Mouse (Mus musculus) thymus, adult 2 months (tissue): ENCODE results near the gene Dkkl1. TPM values are rescaled to one million over a fixed set of nuclear protein-coding genes. Genes with fewer than 3 reads are reported as not detected.
"Not testable (repeated sequence)": the region's sequence is repeated elsewhere in the genome, so short reads cannot be mapped to it uniquely, and the experiment has no call there.

Experiments used
- DNase-seq: peaks from one replicate; pipeline ENCODE4 v3.0.0; 2021
- H3K27ac ChIP-seq: fragments of 200-500 bp; 2 replicates; pipeline ENCODE4 v1.5.1; 2012; ENCODE audit warnings: low read length, control low read depth; ENCODE audit not compliant: control insufficient read depth, insufficient read depth
- H3K27me3 ChIP-seq: fragments of 200-500 bp; 2 replicates; pipeline ENCODE4 v1.6.1; 2012; ENCODE audit warnings: mild to moderate bottlenecking, low read length, moderate library complexity, mixed read lengths; ENCODE audit not compliant: control insufficient read depth, insufficient read depth
- H3K36me3 ChIP-seq: fragments of 200-500 bp; 2 replicates; pipeline ENCODE4 v1.6.1; 2012; ENCODE audit warnings: mild to moderate bottlenecking, low read length, moderate library complexity; ENCODE audit not compliant: control insufficient read depth, insufficient read depth
- H3K4me1 ChIP-seq: fragments of 200-500 bp; replicated peaks from 2 replicates; pipeline ENCODE4 v1.6.1; 2012; ENCODE audit warnings: low read length; ENCODE audit not compliant: control insufficient read depth, insufficient read depth
- H3K4me3 ChIP-seq: fragments of 200-500 bp; 2 replicates; pipeline ENCODE4 v1.5.1; 2012; ENCODE audit warnings: mild to moderate bottlenecking, low read length, control low read depth, moderate library complexity; ENCODE audit not compliant: control insufficient read depth, insufficient read depth
- CTCF ChIP-seq: fragments of 200-500 bp; IDR thresholded peaks from 2 replicates; pipeline ENCODE4 v1.5.1; 2012; ENCODE audit warnings: mild to moderate bottlenecking, control low read depth, low read length, moderate library complexity, borderline replicate concordance; ENCODE audit not compliant: control insufficient read depth, poor library complexity, insufficient read depth; ENCODE audit errors: extremely low read depth
- POLR2A ChIP-seq: fragments of 200-500 bp; IDR thresholded peaks from 2 replicates; pipeline ENCODE4 v1.6.1; 2012; ENCODE audit warnings: mild to moderate bottlenecking, low read length, control low read depth, moderate library complexity; ENCODE audit not compliant: control insufficient read depth, poor library complexity, insufficient read depth; ENCODE audit errors: extremely low read depth
- WGBS: fragments of 180-500 bp; shearing (Covaris S2); methylation state at CpG from one replicate; pipeline ENCODE4 v1.1.7; 2018; 5-methylcytosine and 5-hydroxymethylcytosine counted together
- polyA plus RNA-seq: library from polyadenylated mRNA; depleted of rRNA; stranded (reverse); fragments of >200 nt; gene quantifications from 2 replicates; pipeline ENCODE4 v1.2.3, GENCODE M21; 2012

Dkkl1 gene
- polyA plus RNA-seq, 1 experiment = 3.5 TPM

DNA sequence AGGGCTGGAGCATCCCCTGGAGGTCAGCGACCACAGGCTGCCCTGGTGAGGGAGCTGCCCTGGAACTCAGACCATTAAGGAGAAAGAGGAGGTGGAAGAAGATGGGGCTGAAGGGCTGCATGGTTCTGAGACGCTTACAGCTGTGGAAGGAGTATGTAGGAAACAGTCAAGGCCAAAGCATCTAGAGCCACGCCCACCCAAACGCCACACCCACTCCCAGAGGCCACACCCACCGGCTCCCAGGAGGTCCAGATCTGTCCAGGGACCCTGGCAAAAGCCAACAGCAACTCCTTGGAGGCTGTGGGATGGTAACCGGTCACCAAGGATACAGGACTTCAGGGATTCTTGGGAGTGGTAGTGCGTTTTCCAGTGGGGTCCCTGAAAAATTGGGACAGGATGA, 33.4 kb downstream of the Dkkl1 start:
- no peak for DNase-seq
- no peak overlapping the region for H3K4me3 ChIP-seq
- peaks cover 39% of the 10 kb centered on the region for H3K27me3 ChIP-seq
- TF ChIP-seq CTCF = no peak
- no peak for TF ChIP-seq POLR2A
- no peak overlapping the region for H3K27ac ChIP-seq
- peaks cover 6% of the 10 kb centered on the region; the same call in 1 of the 2 replicates for H3K4me1 ChIP-seq
- 25% methylated on average over 7 of the region's 7 CpGs for WGBS
- H3K36me3 ChIP-seq = no peaks in the 10 kb centered on the region

DNA sequence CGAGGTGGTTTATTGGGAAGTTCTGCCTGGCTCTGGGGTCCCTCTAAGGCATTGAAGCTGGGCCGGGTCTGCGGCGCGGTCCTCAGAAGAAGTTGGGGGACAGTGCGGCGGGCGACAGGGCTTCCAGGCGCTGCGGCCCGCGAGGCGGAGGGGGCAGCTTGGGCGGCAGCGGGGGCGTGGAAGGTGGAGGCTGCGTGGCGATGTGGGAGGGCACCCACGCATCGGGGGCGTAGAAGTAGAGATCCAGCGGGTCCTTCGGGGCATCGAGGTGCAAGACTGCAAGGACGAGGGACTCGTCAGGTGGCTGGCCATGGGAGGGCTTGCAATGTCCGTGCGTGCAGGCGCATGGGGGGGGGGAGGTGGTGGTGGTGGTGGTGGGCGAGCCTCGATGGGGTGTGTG, 35.6 kb downstream of the Dkkl1 start:
- no peak overlapping the region for H3K4me3 ChIP-seq
- no peaks in the 10 kb centered on the region for H3K4me1 ChIP-seq
- 6% methylated on average over 30 of the region's 31 CpGs for WGBS
- no peaks in the 10 kb centered on the region for H3K36me3 ChIP-seq
- H3K27ac ChIP-seq = no peak overlapping the region
- peaks cover 35% of the 10 kb centered on the region for H3K27me3 ChIP-seq
- TF ChIP-seq POLR2A (no peak), CTCF (no peak)
- DNase-seq = no peak

DNA sequence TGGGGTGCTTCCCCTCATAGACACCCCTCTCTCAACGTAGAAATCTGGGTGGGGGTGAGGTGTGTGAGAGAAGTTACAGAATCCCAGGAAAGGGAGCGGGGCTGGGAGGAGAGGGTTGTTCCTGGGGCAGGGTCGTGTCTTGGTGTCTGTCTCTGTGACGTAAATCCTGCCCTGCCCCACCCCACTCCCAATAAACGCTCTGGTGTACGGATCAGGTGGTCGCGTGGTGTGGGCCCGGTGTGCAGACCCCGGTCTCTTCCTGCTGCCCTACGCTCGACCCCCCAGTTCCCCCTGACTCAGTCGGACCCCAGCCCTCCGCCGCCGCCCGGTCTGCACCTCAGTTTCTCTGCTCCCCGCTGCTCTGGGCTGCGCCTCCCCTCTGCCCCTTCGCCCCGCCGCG, 36.0 kb downstream of the Dkkl1 start:
- WGBS = 11% methylated on average over 23 of the region's 23 CpGs
- no peak for DNase-seq
- Histone ChIP-seq H3K27ac (no peak overlapping the region), H3K27me3 (peaks cover 35% of the 10 kb centered on the region), H3K4me1 (no peaks in the 10 kb centered on the region), H3K4me3 (no peak overlapping the region), H3K36me3 (no peaks in the 10 kb centered on the region)
- TF ChIP-seq CTCF (no peak), POLR2A (no peak)

DNA sequence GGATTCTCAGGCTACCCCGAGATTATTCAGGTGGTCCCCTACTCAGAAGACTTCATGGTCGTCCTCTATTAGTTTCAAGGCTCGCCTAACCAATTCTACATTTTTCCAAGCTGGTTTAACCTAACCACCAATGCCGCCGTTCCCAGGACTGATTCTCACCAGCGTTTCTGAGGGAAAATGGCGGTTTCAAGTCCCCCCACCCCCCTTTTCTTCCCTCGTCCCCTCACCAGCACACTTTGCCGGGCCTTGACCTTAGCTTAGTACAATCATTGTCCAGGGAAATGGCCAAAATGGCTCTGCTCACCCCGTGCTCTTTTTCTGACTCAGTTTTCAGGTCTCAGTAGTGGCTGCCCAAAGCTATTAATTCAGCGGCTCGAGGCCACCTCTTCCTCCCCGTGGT, 36.5 kb downstream of the Dkkl1 start:
- Histone ChIP-seq H3K36me3 (no peaks in the 10 kb centered on the region), H3K27me3 (peaks cover 31% of the 10 kb centered on the region), H3K4me3 (no peak overlapping the region), H3K27ac (no peak overlapping the region), H3K4me1 (no peaks in the 10 kb centered on the region)
- no peak for DNase-seq
- no peak for TF ChIP-seq POLR2A
- TF ChIP-seq CTCF = no peak
- under 1% methylated on average over 13 of the region's 13 CpGs for WGBS

DNA sequence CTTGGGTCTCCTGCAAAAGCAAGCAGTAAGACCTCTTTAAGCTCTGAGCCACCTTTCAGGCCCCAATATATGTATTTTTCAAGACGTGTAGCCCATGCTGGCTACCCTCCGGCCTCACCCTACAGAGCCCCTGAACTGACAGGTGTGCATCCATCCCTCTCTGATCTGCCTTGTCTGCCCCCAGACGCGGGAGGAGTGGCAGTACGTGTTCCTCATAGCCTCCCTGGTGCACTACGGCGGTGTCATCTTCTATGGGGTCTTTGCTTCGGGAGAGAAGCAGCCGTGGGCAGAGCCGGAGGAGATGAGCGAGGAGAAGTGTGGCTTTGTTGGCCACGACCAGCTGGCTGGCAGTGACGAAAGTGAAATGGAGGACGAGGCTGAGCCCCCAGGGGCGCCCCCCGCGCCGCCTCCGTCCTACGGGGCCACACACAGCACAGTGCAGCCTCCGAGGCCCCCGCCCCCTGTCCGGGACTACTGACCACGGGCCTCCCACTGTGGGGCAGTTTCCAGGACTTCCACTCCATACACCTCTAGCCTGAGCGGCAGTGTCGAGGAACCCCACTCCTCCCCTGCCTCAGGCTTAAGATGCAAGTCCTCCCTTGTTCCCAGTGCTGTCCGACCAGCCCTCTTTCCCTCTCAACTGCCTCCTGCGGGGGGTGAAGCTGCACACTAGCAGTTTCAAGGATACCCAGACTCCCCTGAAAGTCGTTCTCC, 37.2 kb downstream of the Dkkl1 start:
- no peak for DNase-seq
- no peak overlapping the region for H3K27ac ChIP-seq
- H3K36me3 ChIP-seq = no peaks in the 10 kb centered on the region
- no peaks in the 10 kb centered on the region for H3K4me1 ChIP-seq
- peaks cover 27% of the 10 kb centered on the region for H3K27me3 ChIP-seq
- H3K4me3 ChIP-seq = no peak overlapping the region
- TF ChIP-seq POLR2A (no peak), CTCF (no peak)
- WGBS = 4% methylated on average over 28 of the region's 29 CpGs

DNA sequence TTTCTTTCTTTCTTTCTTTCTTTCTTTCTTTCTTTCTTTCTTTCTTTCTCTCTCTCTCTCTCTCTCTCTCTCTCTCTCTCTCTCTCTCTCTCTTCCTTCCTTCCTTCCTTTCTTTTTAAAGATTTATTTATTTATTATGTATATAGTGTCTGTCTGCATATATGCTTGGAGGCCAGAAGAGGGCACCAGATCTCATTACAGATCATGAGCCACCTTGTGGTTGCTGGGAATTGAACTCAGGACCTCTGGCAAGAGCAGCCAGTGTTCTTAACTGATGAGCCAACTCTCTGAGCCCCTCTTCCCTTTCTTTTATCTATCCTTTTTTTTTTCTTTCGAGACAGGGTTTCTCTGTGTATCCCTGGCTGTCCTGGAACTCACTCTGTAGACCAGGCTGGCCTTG, 38.2 kb downstream of the Dkkl1 start:
- not testable (repeated sequence) for H3K27ac ChIP-seq, H3K4me1 ChIP-seq, H3K36me3 ChIP-seq, H3K4me3 ChIP-seq, DNase-seq
- WGBS = 55% methylated on average over 1 of the region's 1 CpGs
- H3K27me3 ChIP-seq = peaks cover 27% of the 10 kb centered on the region

DNA sequence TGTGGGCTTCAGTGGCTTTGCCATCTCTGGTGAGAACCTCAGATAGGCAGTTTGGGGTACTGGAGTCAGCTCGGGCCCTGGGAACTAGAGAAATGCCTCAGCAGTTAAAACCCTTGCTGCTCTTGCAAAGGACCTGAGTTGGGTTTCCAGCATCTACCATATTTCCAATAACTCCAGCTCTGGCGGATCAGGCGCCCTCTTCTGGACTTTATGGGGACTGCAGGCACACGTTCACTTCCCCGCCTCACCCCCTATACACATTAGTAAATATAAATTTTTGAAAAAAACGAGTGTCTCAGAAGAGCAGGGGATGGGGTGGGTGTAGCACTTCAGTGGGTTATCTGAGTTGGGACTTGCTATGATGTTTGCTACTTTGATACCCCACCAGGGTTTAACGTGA, 39.0 kb downstream of the Dkkl1 start:
- no peaks in the 10 kb centered on the region for H3K36me3 ChIP-seq
- no peaks in the 10 kb centered on the region for H3K4me1 ChIP-seq
- peaks cover 32% of the 10 kb centered on the region for H3K27me3 ChIP-seq
- WGBS = 58% methylated on average over 7 of the region's 7 CpGs
- TF ChIP-seq POLR2A = no peak
- TF ChIP-seq CTCF = peak; percentile 49; the same call in 1 of the 2 replicates
- peak; percentile 42 for DNase-seq
- H3K4me3 ChIP-seq = no peak overlapping the region
- no peak overlapping the region for H3K27ac ChIP-seq
